Mouse (Mus musculus): ENCODE results near the gene Agbl5. TPM values are rescaled to one million over a fixed set of nuclear protein-coding genes. Genes with fewer than 3 reads are reported as not detected.
A peak's percentile ranks its signal among the peaks of the same experiment; 100 is the strongest.

The Agbl5 gene
- polyA plus RNA-seq, 1 experiment from 2014 or later = 19.1 TPM

DNA sequence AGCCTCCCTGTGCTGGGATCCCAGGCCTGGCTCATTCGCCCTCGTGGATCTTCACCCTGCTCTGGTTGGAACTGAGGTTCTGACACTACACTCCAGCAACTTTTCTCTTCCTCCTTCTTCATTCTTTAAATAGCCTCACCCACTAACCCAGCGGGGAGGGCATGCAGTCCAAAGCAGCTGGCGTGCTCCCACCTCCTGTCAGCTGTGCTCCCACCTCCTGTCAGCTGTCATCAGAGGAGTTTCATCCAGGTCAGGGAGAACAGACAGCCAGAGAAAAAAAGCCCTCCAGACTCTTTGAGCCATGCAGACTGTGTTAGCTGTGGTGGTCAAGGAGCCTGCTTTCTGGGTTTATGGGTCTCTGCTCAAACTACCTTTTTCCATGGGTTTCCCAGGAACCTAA lies 42.9 kb downstream of the Agbl5 start:
- no peak overlapping the region; the same call in 1 of the 2 replicates for H3K9ac ChIP-seq (ENCODE audit: low read depth, low read length)
- no peak for ATAC-seq
- no peak overlapping the region for H3K27ac ChIP-seq (ENCODE audit: low read depth, low read length)
- H3K4me2 ChIP-seq (ENCODE audit: low read length) = no peak overlapping the region
- H3K27me3 ChIP-seq (replicated peaks; ENCODE audit: control insufficient read depth, insufficient read depth, low read length) = no peaks in the 10 kb centered on the region
- no peaks in the 10 kb centered on the region for H3K36me3 ChIP-seq (ENCODE audit: control insufficient read depth, insufficient read depth, low read length)
- no peaks in the 10 kb centered on the region for H3K9me3 ChIP-seq (ENCODE audit: control insufficient read depth, low read length)
- no peak overlapping the region for H3K4me3 ChIP-seq (ENCODE audit: low read length)
- 82% methylated on average over 4 of the region's 4 CpGs for WGBS
- no peaks in the 10 kb centered on the region for H3K4me1 ChIP-seq (ENCODE audit: control insufficient read depth, insufficient read depth, low read depth, low read length)

DNA sequence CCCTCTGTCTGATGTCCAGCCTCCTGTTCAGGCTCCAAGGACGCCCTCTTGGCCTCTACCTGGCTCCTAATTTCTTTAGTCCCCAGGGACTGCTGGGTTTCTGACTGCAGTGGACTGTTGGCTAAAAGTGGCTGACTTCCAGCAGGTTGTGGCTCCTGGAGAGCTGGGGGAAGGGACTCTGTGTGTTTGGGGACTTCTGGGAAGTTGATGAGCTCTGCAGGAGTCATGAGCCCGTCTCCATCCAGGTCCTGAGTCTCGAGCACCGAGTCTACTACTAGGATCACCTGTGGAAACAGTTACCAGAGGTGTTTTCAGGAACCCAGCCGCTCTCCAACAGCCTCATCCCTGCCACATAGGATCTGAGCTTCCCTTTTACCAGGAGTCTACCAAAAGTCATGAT lies 45.2 kb downstream of the Agbl5 start:
- no peak for ATAC-seq
- H3K4me1 ChIP-seq (ENCODE audit: control insufficient read depth, insufficient read depth, low read depth, low read length) = no peaks in the 10 kb centered on the region
- H3K4me3 ChIP-seq (ENCODE audit: low read length) = no peak overlapping the region
- no peaks in the 10 kb centered on the region for H3K9me3 ChIP-seq (ENCODE audit: control insufficient read depth, low read length)
- no peak overlapping the region for H3K27ac ChIP-seq (ENCODE audit: low read depth, low read length)
- H3K27me3 ChIP-seq (replicated peaks; ENCODE audit: control insufficient read depth, insufficient read depth, low read length) = no peaks in the 10 kb centered on the region
- 73% methylated on average over 5 of the region's 5 CpGs for WGBS
- no peak overlapping the region for H3K9ac ChIP-seq (ENCODE audit: low read depth, low read length)
- no peaks in the 10 kb centered on the region for H3K36me3 ChIP-seq (ENCODE audit: control insufficient read depth, insufficient read depth, low read length)
- H3K4me2 ChIP-seq (ENCODE audit: low read length) = no peak overlapping the region

DNA sequence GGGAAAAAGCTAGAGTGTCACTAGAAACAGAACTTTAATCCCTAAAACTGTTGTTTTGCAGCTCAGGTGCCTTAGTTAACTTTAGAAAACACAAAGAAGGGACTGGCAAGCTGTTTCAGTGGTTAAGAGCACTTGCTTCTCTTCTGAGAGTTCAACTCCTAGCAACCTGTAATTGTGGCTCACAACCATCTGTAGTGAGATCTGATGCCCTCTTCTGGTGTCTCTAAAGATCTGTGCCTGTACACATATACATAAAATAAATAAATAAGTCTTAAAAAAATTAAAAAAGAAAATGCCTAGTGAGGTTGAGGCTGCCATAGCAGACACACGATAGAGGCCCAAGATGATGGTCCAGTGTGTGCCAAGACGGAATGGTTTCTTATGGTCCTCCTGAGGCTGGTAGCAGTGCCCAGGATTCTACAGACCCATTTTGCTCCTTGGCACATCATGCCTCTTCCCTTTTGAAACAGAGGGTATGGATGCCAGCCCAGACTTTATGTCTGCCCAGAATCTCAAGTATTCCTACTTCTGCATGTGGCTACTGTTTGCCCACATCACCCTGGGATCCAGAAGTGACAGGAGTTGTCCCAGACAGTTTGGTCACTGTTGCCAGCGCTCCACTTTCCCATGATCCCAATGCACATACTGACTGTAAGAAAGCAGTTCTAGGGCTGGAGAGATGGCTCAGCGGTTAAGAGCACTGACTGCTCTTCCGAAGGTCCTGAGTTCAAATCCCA lies 46.4 kb downstream of the Agbl5 start:
- ATAC-seq = peak; percentile 48; the same call in 1 of the 2 replicates
- no peak overlapping the region for H3K4me3 ChIP-seq (ENCODE audit: low read length)

DNA sequence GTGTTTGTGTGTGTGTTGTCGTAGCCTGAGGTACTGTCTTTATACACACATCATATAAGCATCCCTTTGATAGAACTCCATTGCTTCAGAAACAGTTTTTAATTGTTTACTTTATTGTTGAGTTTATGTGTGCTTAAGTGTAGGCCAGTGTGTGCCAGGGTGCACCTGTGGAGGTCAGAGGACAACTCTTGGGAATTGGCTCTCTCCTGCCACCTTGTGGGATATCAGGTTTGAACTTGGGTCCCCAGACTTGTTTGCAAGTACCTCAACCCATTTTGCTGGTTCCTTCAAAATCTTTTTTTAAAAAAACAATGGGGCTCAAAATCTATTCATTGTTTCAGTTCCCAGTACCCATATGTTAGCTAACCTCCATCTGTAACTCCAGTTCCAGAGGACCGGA lies 54.5 kb downstream of the Agbl5 start:
- H3K4me1 ChIP-seq (ENCODE audit: control insufficient read depth, insufficient read depth, low read depth, low read length) = peaks cover 6% of the 10 kb centered on the region

More for the DNA sequence above, 46.4 kb downstream of the Agbl5 start:
- H3K4me1 ChIP-seq (ENCODE audit: control insufficient read depth, insufficient read depth, low read depth, low read length) = no peaks in the 10 kb centered on the region
- H3K4me2 ChIP-seq (ENCODE audit: low read length) = no peak overlapping the region
- no peaks in the 10 kb centered on the region for H3K27me3 ChIP-seq (replicated peaks; ENCODE audit: control insufficient read depth, insufficient read depth, low read length)
- no peaks in the 10 kb centered on the region for H3K36me3 ChIP-seq (ENCODE audit: control insufficient read depth, insufficient read depth, low read length)
- H3K27ac ChIP-seq (ENCODE audit: low read depth, low read length) = no peak overlapping the region
- no peaks in the 10 kb centered on the region for H3K9me3 ChIP-seq (ENCODE audit: control insufficient read depth, low read length)
- H3K9ac ChIP-seq (ENCODE audit: low read depth, low read length) = no peak overlapping the region
- WGBS = 82% methylated on average over 5 of the region's 5 CpGs

DNA sequence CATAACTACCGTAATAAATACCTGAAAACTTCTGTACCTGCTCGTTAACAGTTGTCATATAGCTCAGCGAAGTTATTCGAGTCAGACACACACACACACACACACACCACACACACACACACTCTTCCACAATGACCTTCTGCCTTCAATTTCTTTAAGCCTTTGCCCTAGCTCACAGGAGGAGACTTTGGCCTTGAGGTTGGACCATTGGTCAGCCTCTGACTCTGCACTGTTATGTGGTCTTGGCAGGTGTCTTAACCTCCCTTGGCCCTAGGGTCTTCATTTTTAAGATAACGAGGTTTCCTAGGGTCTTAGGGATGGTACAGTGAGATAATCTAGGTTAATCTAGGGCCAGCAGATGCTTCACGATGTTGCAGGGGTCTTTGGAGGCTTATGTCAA lies 55.9 kb downstream of the Agbl5 start:
- H3K27me3 ChIP-seq (replicated peaks; ENCODE audit: control insufficient read depth, insufficient read depth, low read length) = no peaks in the 10 kb centered on the region
- peak overlapping the region; percentile 67 for H3K4me3 ChIP-seq (ENCODE audit: low read length)
- no peak for ATAC-seq
- no peak overlapping the region for H3K27ac ChIP-seq (ENCODE audit: low read depth, low read length)
- H3K4me1 ChIP-seq (ENCODE audit: control insufficient read depth, insufficient read depth, low read depth, low read length) = peaks cover 6% of the 10 kb centered on the region
- H3K36me3 ChIP-seq (ENCODE audit: control insufficient read depth, insufficient read depth, low read length) = no peaks in the 10 kb centered on the region
- WGBS = 91% methylated on average over 6 of the region's 6 CpGs
- no peak overlapping the region; the same call in 1 of the 2 replicates for H3K9ac ChIP-seq (ENCODE audit: low read depth, low read length)
- peak overlapping the region; percentile 93 for H3K4me2 ChIP-seq (ENCODE audit: low read length)
- no peaks in the 10 kb centered on the region for H3K9me3 ChIP-seq (ENCODE audit: control insufficient read depth, low read length)

More for the DNA sequence above, 54.5 kb downstream of the Agbl5 start:
- no peak for ATAC-seq
- no peaks in the 10 kb centered on the region for H3K36me3 ChIP-seq (ENCODE audit: control insufficient read depth, insufficient read depth, low read length)
- WGBS = 97% methylated on average over 2 of the region's 2 CpGs
- H3K27ac ChIP-seq (ENCODE audit: low read depth, low read length) = no peak overlapping the region
- H3K9ac ChIP-seq (ENCODE audit: low read depth, low read length) = no peak overlapping the region
- H3K9me3 ChIP-seq (ENCODE audit: control insufficient read depth, low read length) = no peaks in the 10 kb centered on the region
- H3K27me3 ChIP-seq (replicated peaks; ENCODE audit: control insufficient read depth, insufficient read depth, low read length) = no peaks in the 10 kb centered on the region
- no peak overlapping the region for H3K4me2 ChIP-seq (ENCODE audit: low read length)
- H3K4me3 ChIP-seq (ENCODE audit: low read length) = no peak overlapping the region

DNA sequence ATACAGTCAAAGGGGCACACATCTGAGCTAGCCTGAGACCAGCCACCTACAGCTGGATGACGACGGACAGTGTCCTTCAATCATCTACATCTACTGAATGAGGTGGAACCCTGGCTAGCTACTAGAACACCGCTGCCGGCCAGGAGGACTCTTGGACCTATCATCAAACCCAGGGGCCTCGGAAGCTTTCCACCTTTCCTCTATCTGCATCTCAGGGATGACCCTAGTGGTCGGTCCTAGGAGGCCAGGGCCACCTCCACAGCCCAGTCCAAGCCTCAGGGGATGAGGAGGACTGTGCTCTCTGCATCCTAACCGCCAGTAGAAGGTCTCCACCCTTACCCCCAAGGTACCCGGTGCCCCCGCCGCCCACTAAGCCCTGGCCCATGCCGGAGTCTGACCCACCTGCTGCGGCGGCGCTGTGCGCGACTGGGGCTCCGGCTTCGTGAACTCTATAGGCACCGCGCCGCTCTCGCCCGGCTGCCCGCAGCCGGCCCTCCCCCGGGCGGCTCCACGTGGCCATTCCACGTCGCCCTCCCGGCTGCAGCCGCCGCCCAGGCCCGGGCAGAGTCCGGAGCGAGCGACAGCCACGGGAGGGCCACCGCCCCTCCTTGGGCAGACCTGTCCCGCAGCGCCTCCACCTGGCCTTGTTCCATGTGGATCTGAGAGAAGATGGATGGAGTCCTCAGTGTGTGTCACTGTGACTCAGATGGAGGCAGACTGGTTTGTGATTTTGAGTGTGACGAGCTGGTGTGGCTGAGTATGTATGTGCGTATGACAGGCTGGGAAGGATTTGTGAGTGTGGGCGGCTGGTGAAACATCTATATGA lies 56.7 kb downstream of the Agbl5 start, which contains the start of gene Cgref1:
Gene Cgref1 (minus strand): TSS at position 636 of the 826 bp plus-strand sequence.
- Histone ChIP-seq H3K4me1 (ENCODE audit: control insufficient read depth, insufficient read depth, low read depth, low read length) (peaks cover 7% of the 10 kb centered on the region), H3K27ac (ENCODE audit: low read depth, low read length) (peak within 1 kb of the TSS; percentile 64), H3K9ac (ENCODE audit: low read depth, low read length) (peak within 1 kb of the TSS; percentile 89), H3K36me3 (ENCODE audit: control insufficient read depth, insufficient read depth, low read length) (no peaks in the 10 kb centered on the region), H3K4me2 (ENCODE audit: low read length) (peak within 1 kb of the TSS; percentile 93), H3K27me3 (replicated peaks; ENCODE audit: control insufficient read depth, insufficient read depth, low read length) (no peaks in the 10 kb centered on the region), H3K9me3 (ENCODE audit: control insufficient read depth, low read length) (no peaks in the 10 kb centered on the region), H3K4me3 (ENCODE audit: low read length) (peak within 1 kb of the TSS; percentile 67)
- peak; percentile 79 for ATAC-seq
- WGBS = 5% methylated on average over 32 of the region's 44 CpGs

DNA sequence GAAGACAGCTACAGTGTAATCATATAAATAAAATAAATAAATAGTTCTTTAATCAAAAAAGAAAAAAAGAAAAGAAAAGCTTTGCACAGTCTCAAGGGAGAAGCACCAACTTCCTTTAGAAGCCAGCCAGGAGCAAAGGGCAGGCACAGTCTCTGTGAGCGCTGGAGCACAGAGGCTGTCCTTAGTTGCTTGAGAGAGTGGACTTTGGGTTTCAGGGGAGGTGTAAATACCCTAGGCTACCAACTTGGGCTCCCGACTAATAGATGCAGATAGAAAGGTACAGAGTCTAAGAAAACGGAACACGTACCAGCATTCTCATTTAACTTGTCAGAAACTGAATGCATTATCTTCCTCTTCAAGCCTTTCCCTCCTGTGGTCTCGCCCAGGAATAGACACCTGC lies 60.1 kb downstream of the Agbl5 start:
- H3K27me3 ChIP-seq (replicated peaks; ENCODE audit: control insufficient read depth, insufficient read depth, low read length) = no peaks in the 10 kb centered on the region
- H3K27ac ChIP-seq (ENCODE audit: low read depth, low read length) = no peak overlapping the region
- H3K36me3 ChIP-seq (ENCODE audit: control insufficient read depth, insufficient read depth, low read length) = peaks cover 3% of the 10 kb centered on the region; the same call in 1 of the 2 replicates
- no peak for ATAC-seq
- WGBS = 82% methylated on average over 5 of the region's 5 CpGs
- H3K4me2 ChIP-seq (ENCODE audit: low read length) = no peak overlapping the region
- no peak overlapping the region for H3K4me3 ChIP-seq (ENCODE audit: low read length)
- H3K9ac ChIP-seq (ENCODE audit: low read depth, low read length) = no peak overlapping the region
- no peaks in the 10 kb centered on the region for H3K9me3 ChIP-seq (ENCODE audit: control insufficient read depth, low read length)
- peaks cover 14% of the 10 kb centered on the region for H3K4me1 ChIP-seq (ENCODE audit: control insufficient read depth, insufficient read depth, low read depth, low read length)

DNA sequence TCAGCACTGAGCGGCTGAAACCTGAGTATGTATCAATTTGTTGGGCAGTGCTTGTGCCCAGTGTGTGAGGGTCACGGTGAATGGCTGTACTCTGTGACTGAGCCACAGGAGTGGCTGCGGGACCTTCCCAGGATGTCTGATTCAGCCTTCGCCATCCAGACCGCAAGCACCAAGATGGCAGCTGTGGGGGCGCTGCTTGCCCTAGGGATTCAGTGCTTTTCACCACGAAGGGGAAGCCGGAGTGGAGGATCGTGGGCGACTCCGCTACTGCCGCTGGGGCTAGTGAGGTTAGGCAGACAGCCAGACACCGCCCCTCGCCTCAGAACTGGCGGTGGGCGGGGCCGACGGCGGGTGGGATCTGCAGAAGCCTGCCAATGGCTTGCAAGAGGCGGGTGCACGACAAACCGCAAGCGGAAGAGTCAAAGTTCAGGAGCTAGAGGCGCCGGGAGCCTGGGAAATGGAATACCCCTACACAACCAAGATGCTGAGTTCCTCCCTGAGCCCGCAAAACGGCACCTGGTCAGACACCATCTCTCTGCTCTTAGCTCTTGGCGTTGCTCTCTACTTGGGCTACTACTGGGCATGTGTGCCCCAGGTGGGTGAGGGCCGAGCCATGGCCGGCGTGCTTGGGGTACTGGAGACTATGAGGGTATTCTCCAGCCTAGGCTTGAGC lies 61.3 kb downstream of the Agbl5 start:
- no peaks in the 10 kb centered on the region for H3K27me3 ChIP-seq (replicated peaks; ENCODE audit: control insufficient read depth, insufficient read depth, low read length)
- H3K9ac ChIP-seq (ENCODE audit: low read depth, low read length) = peak overlapping the region; percentile 71
- H3K4me3 ChIP-seq (ENCODE audit: low read length) = peak overlapping the region; percentile 52
- peaks cover 12% of the 10 kb centered on the region for H3K4me1 ChIP-seq (ENCODE audit: control insufficient read depth, insufficient read depth, low read depth, low read length)
- peak overlapping the region; percentile 78 for H3K27ac ChIP-seq (ENCODE audit: low read depth, low read length)
- peaks cover 12% of the 10 kb centered on the region for H3K36me3 ChIP-seq (ENCODE audit: control insufficient read depth, insufficient read depth, low read length)
- WGBS = under 1% methylated on average over 30 of the region's 31 CpGs
- peak; percentile 85 for ATAC-seq
- H3K4me2 ChIP-seq (ENCODE audit: low read length) = peak overlapping the region; percentile 93
- no peaks in the 10 kb centered on the region for H3K9me3 ChIP-seq (ENCODE audit: control insufficient read depth, low read length)

DNA sequence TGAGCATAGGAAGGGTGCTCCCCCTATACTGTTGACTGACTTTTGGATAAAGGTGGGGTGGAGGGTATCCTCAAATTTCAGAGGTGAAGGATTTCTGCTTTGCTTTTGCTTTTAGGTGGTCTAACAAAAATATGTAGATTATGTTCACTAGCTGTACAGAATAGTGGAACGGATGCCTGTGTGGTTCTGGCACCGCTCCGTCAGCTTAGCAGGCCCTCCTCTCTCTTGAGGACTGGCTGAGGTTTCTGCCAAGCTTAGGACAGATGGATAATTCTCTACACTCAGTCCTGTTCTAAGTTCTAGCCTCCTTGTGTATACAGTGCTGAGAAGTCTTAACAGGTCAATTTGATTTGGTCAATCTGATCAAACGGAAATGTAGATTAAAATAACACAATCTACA lies 62.0 kb downstream of the Agbl5 start:
- WGBS = 54% methylated on average over 4 of the region's 4 CpGs
- Histone ChIP-seq H3K36me3 (ENCODE audit: control insufficient read depth, insufficient read depth, low read length) (peaks cover 18% of the 10 kb centered on the region), H3K9me3 (ENCODE audit: control insufficient read depth, low read length) (no peaks in the 10 kb centered on the region), H3K9ac (ENCODE audit: low read depth, low read length) (peak overlapping the region; percentile 71), H3K27ac (ENCODE audit: low read depth, low read length) (peak overlapping the region; percentile 78), H3K27me3 (replicated peaks; ENCODE audit: control insufficient read depth, insufficient read depth, low read length) (no peaks in the 10 kb centered on the region), H3K4me2 (ENCODE audit: low read length) (peak overlapping the region; percentile 93), H3K4me3 (ENCODE audit: low read length) (peak overlapping the region; percentile 52), H3K4me1 (ENCODE audit: control insufficient read depth, insufficient read depth, low read depth, low read length) (peaks cover 12% of the 10 kb centered on the region)
- ATAC-seq = no peak
